Mouse (Mus musculus): Measurements from ENCODE around the gene Usp48.

- no peak for TF ChIP-seq CTCF (IDR thresholded peaks at IDR 0.05; ENCODE audit: low read depth)
- no peak for TF ChIP-seq EP300 (IDR thresholded peaks at IDR 0.05; ENCODE audit: low read depth)
These were observed 64.1 kb downstream of the Usp48 start for GRCm38 (mm10) chr4:137657674-137658073.

All from liver, postnatal 0 days (tissue).